Mouse (Mus musculus) thymus, adult 2 months (tissue): ENCODE measurements around the gene Entpd7.

Experiments used
- CTCF ChIP-seq: fragments of 200-500 bp; IDR thresholded peaks from 2 replicates; pipeline ENCODE4 v1.5.1; 2012; ENCODE audit warnings: mild to moderate bottlenecking, control low read depth, low read length, moderate library complexity, borderline replicate concordance; ENCODE audit not compliant: control insufficient read depth, poor library complexity, insufficient read depth; ENCODE audit errors: extremely low read depth
- POLR2A ChIP-seq: fragments of 200-500 bp; IDR thresholded peaks from 2 replicates; pipeline ENCODE4 v1.6.1; 2012; ENCODE audit warnings: mild to moderate bottlenecking, low read length, control low read depth, moderate library complexity; ENCODE audit not compliant: control insufficient read depth, poor library complexity, insufficient read depth; ENCODE audit errors: extremely low read depth

GRCm38 (mm10) chr19:43674316-43674689 lies 15.2 kb upstream of the Entpd7 start:
- TF ChIP-seq CTCF (no peak), POLR2A (no peak)
